Mouse (Mus musculus) hindbrain, embryonic 13.5 days (tissue): ENCODE results near the gene Pias3. TPM values are rescaled to one million over a fixed set of nuclear protein-coding genes. Genes with fewer than 3 reads are reported as not detected.

ENCODE experiments used
- ATAC-seq: fragments of 200-750 bp; cut with Nextera tagmentation; 2 replicates; pipeline ENCODE4 v1.8.0; 2017; ENCODE audit warnings: moderate TSS enrichment; ENCODE audit not compliant: low FRiP score
- H3K27ac ChIP-seq: fragments of 300-500 bp; sonication (generic); 2 replicates; pipeline ENCODE4 v1.5.1; 2015; ENCODE audit warnings: inconsistent platforms, mild to moderate bottlenecking, moderate library complexity
- H3K27me3 ChIP-seq: fragments of 300-500 bp; sonication (generic); 2 replicates; pipeline ENCODE4 v1.6.1; 2015; ENCODE audit warnings: mild to moderate bottlenecking, inconsistent platforms
- H3K36me3 ChIP-seq: fragments of 300-500 bp; sonication (generic); 2 replicates; pipeline ENCODE4 v1.6.1; 2015; ENCODE audit warnings: mild to moderate bottlenecking, inconsistent platforms
- H3K4me1 ChIP-seq: fragments of 300-500 bp; sonication (generic); replicated peaks from 2 replicates; pipeline ENCODE4 v1.6.1; 2015; ENCODE audit warnings: inconsistent platforms
- H3K4me2 ChIP-seq: fragments of 300-500 bp; sonication (generic); 2 replicates; pipeline ENCODE4 v1.6.1; 2015; ENCODE audit warnings: inconsistent platforms, mild to moderate bottlenecking, moderate library complexity
- H3K4me3 ChIP-seq: fragments of 300-500 bp; sonication (generic); 2 replicates; pipeline ENCODE4 v1.5.1; 2015; ENCODE audit warnings: mild to moderate bottlenecking, inconsistent platforms
- H3K9ac ChIP-seq: fragments of 300-500 bp; sonication (generic); 2 replicates; pipeline ENCODE4 v1.6.1; 2015; ENCODE audit warnings: mild to moderate bottlenecking, inconsistent platforms
- H3K9me3 ChIP-seq: fragments of 300-500 bp; sonication (generic); 2 replicates; pipeline ENCODE4 v1.6.1; 2016; ENCODE audit warnings: inconsistent platforms
- WGBS: fragments of 180-500 bp; shearing (Covaris S2); methylation state at CpG from one replicate; pipeline ENCODE4 v1.1.7; 2015; 5-methylcytosine and 5-hydroxymethylcytosine counted together
- polyA plus RNA-seq: library from polyadenylated mRNA; unstranded; fragments of >200 nt; fragmentation: Nextera tagmentation; extraction: Ambion mirVana; gene quantifications from 2 replicates; pipeline ENCODE4 v1.2.1, GENCODE M21; 2015

The Pias3 gene
- polyA plus RNA-seq, 1 experiment from 2014 or later = 33.8 TPM

DNA sequence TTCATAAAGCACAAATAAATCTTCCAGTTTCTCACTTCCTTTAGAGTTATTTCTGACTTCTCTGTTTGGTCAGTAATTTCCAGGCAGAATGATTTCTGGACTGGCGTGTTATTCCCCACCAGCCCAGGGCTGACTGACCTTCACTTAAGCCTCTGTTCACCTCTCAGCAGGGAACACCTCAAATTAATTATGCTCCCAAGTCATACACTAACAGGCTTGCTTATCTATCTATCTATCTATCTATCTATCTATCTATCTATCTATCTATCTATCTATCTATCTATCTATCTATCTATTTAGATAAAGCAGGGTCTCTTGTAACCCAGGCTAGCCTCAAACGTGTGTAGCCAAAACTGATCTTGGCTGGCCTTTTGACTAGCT, 12.5 kb downstream of the Pias3 start:
- 56% methylated on average over 2 of the region's 2 CpGs for WGBS
- Histone ChIP-seq H3K36me3 (peaks cover 62% of the 10 kb centered on the region), H3K4me3 (no peak overlapping the region; the same call in 1 of the 2 replicates), H3K27me3 (peaks cover 12% of the 10 kb centered on the region; the same call in 1 of the 2 replicates), H3K4me2 (peak overlapping the region; percentile 90), H3K9me3 (no peaks in the 10 kb centered on the region), H3K9ac (no peak overlapping the region), H3K4me1 (peaks cover 7% of the 10 kb centered on the region; the same call in 1 of the 2 replicates), H3K27ac (no peak overlapping the region)
- ATAC-seq = no peak

DNA sequence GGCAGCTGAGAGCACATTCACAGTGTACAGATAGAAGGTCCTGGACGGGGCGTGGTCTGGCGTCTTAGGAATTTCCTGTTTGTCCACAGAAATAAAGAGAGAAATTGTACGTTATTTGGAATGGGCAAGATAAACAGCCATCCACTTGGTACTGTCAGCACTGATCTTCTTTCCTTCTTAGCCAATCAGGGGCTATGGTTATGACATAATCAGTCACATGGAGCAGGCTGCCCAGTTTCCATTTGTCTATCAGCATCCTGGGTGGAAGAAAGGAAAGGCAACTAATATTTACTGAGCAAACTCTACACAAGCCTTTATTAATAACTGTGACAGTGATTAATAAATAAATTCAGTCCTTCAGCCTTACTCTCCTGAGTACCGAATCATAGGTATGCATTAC, 18.1 kb downstream of the Pias3 start:
- 95% methylated on average over 5 of the region's 5 CpGs for WGBS
- Histone ChIP-seq H3K36me3 (peaks cover 78% of the 10 kb centered on the region), H3K9me3 (no peaks in the 10 kb centered on the region), H3K4me1 (no peaks in the 10 kb centered on the region), H3K4me2 (no peak overlapping the region), H3K4me3 (no peak overlapping the region), H3K27me3 (no peaks in the 10 kb centered on the region), H3K27ac (no peak overlapping the region), H3K9ac (no peak overlapping the region)
- ATAC-seq = no peak

DNA sequence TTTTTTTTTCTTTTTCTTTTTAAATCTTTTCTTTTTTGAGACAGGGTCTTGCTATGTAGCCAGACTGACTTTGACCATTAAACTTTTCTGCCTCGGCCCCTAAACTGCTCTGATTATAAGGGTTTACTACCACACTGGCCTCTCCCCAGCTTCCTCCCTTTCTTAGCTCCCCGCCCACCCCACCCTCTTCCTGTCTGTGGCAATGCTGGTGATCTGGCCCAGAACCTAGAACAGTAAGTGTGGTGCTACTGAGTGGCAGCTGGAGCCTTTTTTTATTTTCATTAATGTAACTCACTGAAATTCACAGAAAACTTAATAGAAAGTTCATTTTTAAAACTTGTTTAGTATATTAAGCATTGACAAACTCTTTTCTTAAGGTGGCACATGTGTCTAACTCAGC, 19.7 kb downstream of the Pias3 start:
- ATAC-seq = no peak

DNA sequence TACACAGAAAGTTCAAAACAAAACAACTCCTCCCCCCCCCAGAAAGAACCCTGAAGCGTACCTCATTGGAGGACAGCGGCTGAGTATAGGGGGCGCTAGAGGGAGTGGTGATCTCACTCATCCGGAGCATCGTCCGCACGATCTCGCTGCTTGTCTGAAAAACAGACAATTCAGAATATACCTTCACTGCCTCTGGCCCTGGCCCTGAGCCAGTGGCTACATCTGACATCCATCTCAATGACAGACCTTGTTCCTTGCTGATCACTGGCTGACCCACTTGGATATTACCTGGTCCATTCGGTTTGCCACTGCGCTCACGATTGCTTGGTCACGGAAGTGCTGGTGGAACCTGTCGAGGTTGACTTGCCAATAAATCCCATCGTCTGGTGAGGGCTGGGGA, 23.0 kb downstream of the Pias3 start:
- H3K27me3 ChIP-seq = no peaks in the 10 kb centered on the region
- peaks cover 61% of the 10 kb centered on the region for H3K36me3 ChIP-seq
- no peaks in the 10 kb centered on the region for H3K4me1 ChIP-seq
- WGBS = 37% methylated on average over 14 of the region's 14 CpGs
- H3K9me3 ChIP-seq = no peaks in the 10 kb centered on the region
- ATAC-seq = peak; percentile 13; the same call in 1 of the 2 replicates
- H3K4me3 ChIP-seq = no peak overlapping the region
- H3K9ac ChIP-seq = no peak overlapping the region
- H3K4me2 ChIP-seq = 0 out of 2 replicates have a peak overlapping the region, but pooled peaks have one; percentile 15
- H3K27ac ChIP-seq = no peak overlapping the region

More for the DNA sequence above, 19.7 kb downstream of the Pias3 start:
- no peaks in the 10 kb centered on the region for H3K9me3 ChIP-seq
- peaks cover 67% of the 10 kb centered on the region for H3K36me3 ChIP-seq
- H3K4me3 ChIP-seq = no peak overlapping the region
- no peaks in the 10 kb centered on the region for H3K4me1 ChIP-seq
- H3K9ac ChIP-seq = no peak overlapping the region
- no peak overlapping the region for H3K4me2 ChIP-seq
- no peaks in the 10 kb centered on the region for H3K27me3 ChIP-seq
- no peak overlapping the region for H3K27ac ChIP-seq
- 90% methylated on average over 2 of the region's 2 CpGs for WGBS

DNA sequence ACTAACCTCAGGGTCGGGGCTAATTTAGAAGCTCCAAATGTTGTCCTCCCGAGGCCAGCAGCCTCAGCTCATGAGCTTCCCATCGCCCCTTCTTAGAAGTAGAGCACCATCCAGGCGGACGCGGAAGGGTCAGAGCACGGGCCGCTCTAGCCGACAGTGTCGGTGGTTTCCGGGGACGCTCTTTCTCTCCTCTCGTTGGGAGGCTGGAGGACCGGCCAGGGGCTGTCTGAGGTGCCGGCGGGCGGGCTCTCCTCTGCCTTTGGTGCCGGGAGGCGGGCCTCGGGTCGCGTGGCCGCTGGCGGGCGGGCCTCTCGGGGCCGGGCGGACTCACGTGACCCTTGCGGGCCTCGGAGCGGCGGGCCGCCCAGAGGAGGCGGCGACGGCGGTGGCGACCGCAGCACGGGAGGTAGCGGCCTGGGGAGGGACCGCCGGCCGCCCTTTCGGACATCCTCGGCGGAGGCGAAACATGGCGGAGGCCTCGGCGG, 31.2 kb downstream of the Pias3 start, which contains the start of the genes Polr3c and Rnf115:
TSS of gene Polr3c (minus strand) at position 286 of the 485 bp plus-strand sequence.
TSS of gene Rnf115 (plus strand) at position 322 of the 485 bp plus-strand sequence.
- peaks cover 16% of the 10 kb centered on the region for H3K36me3 ChIP-seq
- WGBS = under 1% methylated on average over 42 of the region's 52 CpGs
- peak within 1 kb of the TSS; percentile 63 for H3K4me2 ChIP-seq
- ATAC-seq = peak; percentile 97
- H3K9ac ChIP-seq = peak within 1 kb of the TSS; percentile 79
- H3K27me3 ChIP-seq = no peaks in the 10 kb centered on the region
- no peaks in the 10 kb centered on the region for H3K9me3 ChIP-seq
- H3K4me3 ChIP-seq = peak within 1 kb of the TSS; percentile 92
- H3K4me1 ChIP-seq = peaks cover 38% of the 10 kb centered on the region
- H3K27ac ChIP-seq = peak within 1 kb of the TSS; percentile 90

DNA sequence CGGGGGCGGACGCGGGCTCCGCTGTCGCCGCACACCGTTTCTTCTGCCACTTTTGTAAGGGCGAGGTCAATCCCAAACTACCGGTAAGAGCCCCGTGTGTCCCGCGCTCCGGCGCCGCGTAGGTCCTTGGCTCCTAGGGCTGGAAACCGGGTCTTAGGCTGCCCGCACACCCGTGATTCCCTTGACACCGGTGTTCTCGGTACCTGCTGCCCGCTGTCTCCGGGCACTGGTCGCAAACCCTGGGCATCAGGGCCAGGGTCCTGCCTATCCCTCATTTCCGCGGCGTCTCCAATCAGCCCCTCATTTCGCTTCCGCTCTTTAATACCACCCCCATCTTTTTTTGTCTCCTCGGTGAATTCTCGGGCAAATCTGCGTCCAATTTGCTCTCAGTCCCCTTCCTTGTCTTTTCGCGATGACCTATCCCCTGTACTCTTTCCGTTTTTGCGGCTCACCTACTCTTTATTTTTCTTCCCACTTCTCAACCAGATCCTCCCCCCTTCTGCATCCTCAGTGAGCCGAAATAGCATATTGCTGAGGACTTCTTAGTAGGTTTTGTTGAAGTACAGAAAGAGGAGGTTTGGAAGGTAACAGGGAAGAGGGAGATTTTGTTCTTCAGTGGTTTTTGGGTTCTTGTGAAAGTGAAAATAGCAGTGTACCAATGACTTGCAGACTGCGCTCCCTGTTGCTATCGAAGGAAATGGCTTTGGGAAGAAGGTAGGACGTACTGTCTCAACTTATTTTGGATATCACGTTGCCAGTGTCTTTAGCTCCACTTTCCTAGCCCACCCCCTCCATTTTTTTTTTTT, 31.8 kb downstream of the Pias3 start:
- H3K4me2 ChIP-seq = peak overlapping the region; percentile 63
- H3K4me3 ChIP-seq = peak overlapping the region; percentile 92
- ATAC-seq = peak; percentile 75
- peaks cover 9% of the 10 kb centered on the region for H3K36me3 ChIP-seq
- H3K4me1 ChIP-seq = peaks cover 38% of the 10 kb centered on the region
- H3K27ac ChIP-seq = peak overlapping the region; percentile 90
- H3K9me3 ChIP-seq = no peaks in the 10 kb centered on the region
- 1% methylated on average over 37 of the region's 42 CpGs for WGBS
- peak overlapping the region; percentile 79 for H3K9ac ChIP-seq
- H3K27me3 ChIP-seq = no peaks in the 10 kb centered on the region

DNA sequence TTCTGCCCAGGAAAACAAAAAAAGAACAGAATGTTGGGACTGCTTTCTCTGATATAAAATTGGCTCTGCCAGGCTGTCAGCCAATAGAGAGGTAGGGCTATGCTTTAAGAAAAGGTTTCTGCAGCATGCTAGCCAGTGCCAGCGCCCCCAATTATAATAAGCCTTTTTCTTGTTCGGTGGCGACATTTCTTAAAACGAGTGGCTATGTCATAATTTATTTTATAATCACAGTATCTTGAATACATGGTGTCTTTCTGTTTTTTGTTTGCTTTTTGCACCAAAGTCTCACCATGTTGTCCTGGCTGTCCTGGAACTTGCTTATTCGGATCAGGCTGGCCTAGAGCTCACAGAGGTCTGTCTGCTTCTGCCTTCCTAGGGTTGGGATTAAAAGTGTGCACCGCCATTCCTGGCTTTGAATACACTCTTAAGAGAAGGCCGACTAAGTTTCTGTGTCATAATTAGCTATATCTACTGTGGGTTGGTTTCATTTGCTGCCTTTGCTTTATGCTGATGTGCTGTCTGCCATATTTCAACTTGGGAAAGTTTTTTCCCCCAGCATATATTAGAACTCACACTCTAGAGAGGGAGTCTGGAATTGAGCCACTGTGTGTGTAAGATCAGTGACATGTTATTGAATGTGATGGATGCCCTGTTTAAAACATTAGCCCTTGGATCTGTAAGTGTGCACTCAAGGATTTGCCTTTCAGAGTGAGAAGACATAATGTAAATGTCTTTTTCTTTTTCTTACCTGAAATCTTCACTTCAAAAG, 32.6 kb downstream of the Pias3 start:
- H3K27me3 ChIP-seq = no peaks in the 10 kb centered on the region
- H3K4me3 ChIP-seq = peak overlapping the region; percentile 92
- H3K4me2 ChIP-seq = peak overlapping the region; percentile 63
- 53% methylated on average over 7 of the region's 7 CpGs for WGBS
- peak overlapping the region; percentile 79 for H3K9ac ChIP-seq
- H3K9me3 ChIP-seq = no peaks in the 10 kb centered on the region
- H3K36me3 ChIP-seq = peaks cover 1% of the 10 kb centered on the region
- H3K27ac ChIP-seq = peak overlapping the region; percentile 90; the same call in 1 of the 2 replicates
- peaks cover 38% of the 10 kb centered on the region for H3K4me1 ChIP-seq
- no peak for ATAC-seq

DNA sequence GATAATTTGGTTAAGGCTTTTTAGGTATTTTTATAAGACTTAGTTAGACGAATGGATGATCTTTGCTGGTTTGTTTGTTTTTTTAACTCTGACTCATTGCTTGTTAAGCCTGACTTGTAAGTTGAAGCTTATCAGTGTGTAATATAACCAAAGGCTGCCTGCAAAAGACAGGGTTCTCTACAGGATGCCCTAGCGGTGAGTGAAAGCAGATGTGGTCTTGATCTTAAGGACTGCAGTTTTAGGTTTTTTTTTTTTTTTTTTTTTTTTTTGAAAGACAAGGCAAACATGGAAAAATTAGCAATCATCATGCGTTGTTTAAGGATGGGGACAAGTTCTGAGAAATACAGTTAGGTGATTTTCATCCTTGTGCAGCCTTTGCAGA, 33.2 kb downstream of the Pias3 start:
- H3K4me1 ChIP-seq = peaks cover 38% of the 10 kb centered on the region
- no peaks in the 10 kb centered on the region for H3K9me3 ChIP-seq
- H3K27ac ChIP-seq = no peak overlapping the region
- no peaks in the 10 kb centered on the region; the same call in 1 of the 2 replicates for H3K36me3 ChIP-seq
- no peaks in the 10 kb centered on the region for H3K27me3 ChIP-seq
- no peak overlapping the region for H3K9ac ChIP-seq
- WGBS = 75% methylated on average over 3 of the region's 3 CpGs
- peak overlapping the region; percentile 63 for H3K4me2 ChIP-seq
- peak overlapping the region; percentile 92; the same call in 1 of the 2 replicates for H3K4me3 ChIP-seq
- no peak for ATAC-seq

GRCm38 (mm10) chr3:96730785-96731184, 34.6 kb downstream of the Pias3 start:
- Histone ChIP-seq H3K4me3 (no peak overlapping the region), H3K4me2 (no peak overlapping the region), H3K27me3 (no peaks in the 10 kb centered on the region), H3K9ac (no peak overlapping the region), H3K27ac (no peak overlapping the region), H3K4me1 (peaks cover 38% of the 10 kb centered on the region), H3K9me3 (no peaks in the 10 kb centered on the region), H3K36me3 (no peaks in the 10 kb centered on the region)
- no peak for ATAC-seq
- 75% methylated on average over 5 of the region's 5 CpGs for WGBS

- H3K4me1 ChIP-seq = peaks cover 27% of the 10 kb centered on the region
- WGBS = 97% methylated on average over 1 of the region's 1 CpGs
- no peak overlapping the region for H3K4me3 ChIP-seq
- no peaks in the 10 kb centered on the region for H3K9me3 ChIP-seq
- no peak overlapping the region for H3K27ac ChIP-seq
- no peaks in the 10 kb centered on the region for H3K27me3 ChIP-seq
- H3K9ac ChIP-seq = no peak overlapping the region
- H3K36me3 ChIP-seq = no peaks in the 10 kb centered on the region
- ATAC-seq = no peak
- H3K4me2 ChIP-seq = no peak overlapping the region
Observed at GRCm38 (mm10) chr3:96733984-96734383, 37.8 kb downstream of the Pias3 start.

DNA sequence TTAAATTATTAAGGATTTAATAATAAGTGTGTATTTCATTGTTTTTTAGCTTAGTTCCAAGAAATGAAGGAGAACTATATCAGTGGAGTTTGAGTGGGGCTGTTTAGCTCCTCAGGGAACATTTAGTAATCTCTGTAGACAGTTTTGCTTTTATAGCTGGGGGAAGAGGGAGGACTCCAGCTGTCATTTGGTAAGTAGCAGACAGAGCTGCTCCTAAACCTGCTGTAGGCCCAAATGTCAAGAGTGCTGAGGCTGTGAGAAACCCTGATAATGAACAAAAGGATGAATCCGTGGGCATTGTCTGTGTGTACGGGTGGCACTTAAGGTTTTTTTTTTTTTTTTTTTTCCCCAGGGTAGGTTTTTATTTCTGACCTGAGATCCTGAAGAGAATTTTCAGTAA, 39.0 kb downstream of the Pias3 start:
- H3K4me2 ChIP-seq = no peak overlapping the region
- WGBS = 74% methylated on average over 2 of the region's 2 CpGs
- H3K9me3 ChIP-seq = no peaks in the 10 kb centered on the region
- no peak overlapping the region for H3K27ac ChIP-seq
- H3K27me3 ChIP-seq = no peaks in the 10 kb centered on the region
- ATAC-seq = no peak
- no peaks in the 10 kb centered on the region for H3K36me3 ChIP-seq
- no peak overlapping the region for H3K9ac ChIP-seq
- H3K4me3 ChIP-seq = no peak overlapping the region
- peaks cover 18% of the 10 kb centered on the region for H3K4me1 ChIP-seq
